Mouse (Mus musculus) right cerebral cortex, postnatal 10 days (tissue): ENCODE measurements around the gene Tmem218.

Source experiments
- DNase-seq, 2 experiments: peaks; one replicate each; pipeline ENCODE4 v3.0.0; 2021; ENCODE audit warnings: low spot score in 2 of 2

Gene Tmem218

GRCm38 (mm10) chr9:37207929-37208411 is at the start of gene Tmem218:
Gene Tmem218 (plus strand): TSS chr9:37208223.
- DNase-seq: peak; percentile 96 to 98

- DNase-seq: no peak
Observed at GRCm38 (mm10) chr9:37160686-37161085, 47.3 kb upstream of the Tmem218 start.

- DNase-seq: no peak
Observed at GRCm38 (mm10) chr9:37166899-37167298, 41.1 kb upstream of the Tmem218 start.

GRCm38 (mm10) chr9:37173376-37173775 is 34.6 kb upstream of the Tmem218 start:
- no peak for DNase-seq

GRCm38 (mm10) chr9:37176002-37176401 is 32.0 kb upstream of the Tmem218 start:
- no peak for DNase-seq

GRCm38 (mm10) chr9:37177107-37177506 is 30.9 kb upstream of the Tmem218 start:
- DNase-seq: peak; percentile 86 to 88

GRCm38 (mm10) chr9:37177551-37177950 is 30.5 kb upstream of the Tmem218 start:
- DNase-seq: no peak

- DNase-seq: peak; percentile 82 to 89
Observed at GRCm38 (mm10) chr9:37178911-37179310, 29.1 kb upstream of the Tmem218 start.

GRCm38 (mm10) chr9:37179596-37179995 is 28.4 kb upstream of the Tmem218 start:
- DNase-seq: no peak

- no peak for DNase-seq
Observed at GRCm38 (mm10) chr9:37181596-37181995, 26.4 kb upstream of the Tmem218 start.

- DNase-seq: no peak
Observed at GRCm38 (mm10) chr9:37183176-37183575, 24.8 kb upstream of the Tmem218 start.

- no peak for DNase-seq
Observed at GRCm38 (mm10) chr9:37187407-37187806, 20.6 kb upstream of the Tmem218 start.

- no peak for DNase-seq
Observed at GRCm38 (mm10) chr9:37188024-37188423, 20.0 kb upstream of the Tmem218 start.

GRCm38 (mm10) chr9:37197067-37197466 is 11.0 kb upstream of the Tmem218 start:
- DNase-seq: no peak

GRCm38 (mm10) chr9:37200414-37200813 is 7.6 kb upstream of the Tmem218 start:
- DNase-seq: no peak

- no peak for DNase-seq
Observed at GRCm38 (mm10) chr9:37203884-37204283, 4.1 kb upstream of the Tmem218 start.

- DNase-seq: peak; percentile 49 to 66
Observed at GRCm38 (mm10) chr9:37213060-37213738, 5.2 kb downstream of the Tmem218 start.

- no peak for DNase-seq
Observed at GRCm38 (mm10) chr9:37214327-37215060, 6.5 kb downstream of the Tmem218 start.

GRCm38 (mm10) chr9:37220755-37221154 is 12.7 kb downstream of the Tmem218 start:
- no peak for DNase-seq

- no peak for DNase-seq
Observed at GRCm38 (mm10) chr9:37225581-37225980, 17.6 kb downstream of the Tmem218 start.

GRCm38 (mm10) chr9:37229880-37230325 is 21.9 kb downstream of the Tmem218 start:
- DNase-seq: peak; percentile 78 to 83

- no peak for DNase-seq
Observed at GRCm38 (mm10) chr9:37230486-37231195, 22.6 kb downstream of the Tmem218 start.
